Mouse (Mus musculus) CH12.LX (cell line): ENCODE data around the gene Mctp1.

Experiments used
- CTCF ChIP-seq, 2 experiments: IDR thresholded peaks in 1 of 2; conservative IDR thresholded peaks in 1 of 2; 2 replicates each; pipeline ENCODE4 v1.5.1; 2011 to 2012; ENCODE audit warnings: low read depth in 2 of 2, low read length in 2 of 2, improper control_type of control experiment in 1 of 2, inconsistent platforms in 1 of 2, mild to moderate bottlenecking in 1 of 2, moderate library complexity in 1 of 2
- JUND ChIP-seq: conservative IDR thresholded peaks from 2 replicates; pipeline ENCODE4 v1.6.1; 2011; ENCODE audit warnings: low read depth, low read length, improper control_type of control experiment
- MAZ ChIP-seq: IDR thresholded peaks from 2 replicates; pipeline ENCODE4 v1.6.1; 2012; ENCODE audit warnings: low read depth, mild to moderate bottlenecking, inconsistent platforms, low read length, improper control_type of control experiment, moderate library complexity
- POLR2AphosphoS2 ChIP-seq: IDR thresholded peaks from 2 replicates; pipeline ENCODE4 v1.6.1; 2011; ENCODE audit warnings: low read depth, low read length, improper control_type of control experiment
- TBP ChIP-seq: conservative IDR thresholded peaks from 2 replicates; pipeline ENCODE4 v1.6.1; 2011; ENCODE audit warnings: low read depth, low read length, improper control_type of control experiment
- USF2 ChIP-seq: conservative IDR thresholded peaks from 2 replicates; pipeline ENCODE4 v1.6.1; 2011; ENCODE audit warnings: low read depth, low read length, improper control_type of control experiment
- ZC3H11A ChIP-seq: IDR thresholded peaks from 2 replicates; pipeline ENCODE4 v1.6.1; 2012; ENCODE audit warnings: low read depth, mild to moderate bottlenecking, inconsistent platforms, low read length, improper control_type of control experiment
- ZMIZ1 ChIP-seq: IDR thresholded peaks from 2 replicates; pipeline ENCODE4 v1.6.1; 2012; ENCODE audit warnings: low read depth, mild to moderate bottlenecking, inconsistent platforms, low read length, improper control_type of control experiment
- ZNF384 ChIP-seq: IDR thresholded peaks from 2 replicates; pipeline ENCODE4 v1.6.1; 2012; ENCODE audit warnings: low read depth, low read length, improper control_type of control experiment, inconsistent platforms

DNA sequence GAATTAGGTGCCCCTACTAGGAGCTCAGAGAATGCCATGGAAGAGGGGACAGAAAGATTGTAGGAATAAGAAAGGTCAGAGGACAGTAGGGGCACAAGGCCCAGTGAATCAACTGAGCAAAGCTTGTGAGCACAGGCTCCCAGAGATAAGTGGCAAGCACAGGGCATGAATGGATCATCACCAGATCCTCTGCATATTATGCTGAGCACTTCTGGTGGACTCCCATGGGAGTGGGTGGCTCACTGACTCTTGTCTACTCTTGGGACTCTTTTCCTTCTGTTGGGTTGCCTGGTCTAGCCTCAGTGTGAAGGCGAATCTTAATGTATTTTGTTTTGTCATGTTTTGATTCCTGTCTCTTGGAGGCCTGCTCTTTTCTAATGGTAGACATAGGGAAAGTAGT, 684.5 kb downstream of the Mctp1 start:
- TF ChIP-seq JUND (no peak), USF2 (no peak), ZC3H11A (no peak), ZNF384 (no peak), ZMIZ1 (no peak), POLR2AphosphoS2 (no peak), CTCF (conservative IDR thresholded peaks at IDR 0.05 in 1 of 2, IDR thresholded peaks at IDR 0.05 in 1 of 2; ENCODE audit: low read depth in 2 of 2, low read length in 2 of 2) (no peak), MAZ (no peak), TBP (no peak)
